Mouse (Mus musculus) CH12.LX (cell line): ENCODE measurements at regions not wholly inside any gene's neighbourhood (a gene's known extent, or its start where the extent isn't known, plus 50 kb on each side); places are given as distances from the start of the nearest gene placed in this dataset.

ENCODE experiments used
- DNase-seq: peaks from one replicate; pipeline ENCODE4 v3.0.0-alpha.2; 2013; ENCODE audit errors: extremely low read depth
- H3K27ac ChIP-seq: 2 replicates; pipeline ENCODE4 v1.5.1; 2012; ENCODE audit warnings: low read depth, mild to moderate bottlenecking, control low read depth, moderate library complexity; ENCODE audit not compliant: insufficient read depth
- H3K27me3 ChIP-seq: replicated peaks from 2 replicates; pipeline ENCODE3; 2012; ENCODE audit warnings: inconsistent platforms
- H3K36me3 ChIP-seq, 2 experiments: replicated peaks in 1 of 2; 2 replicates each; pipeline versions ENCODE3 to v1.6.1; 2012; ENCODE audit warnings: inconsistent platforms in 1 of 2, low read length in 1 of 2, mild to moderate bottlenecking in 1 of 2, mixed read lengths in 1 of 2, moderate library complexity in 1 of 2; ENCODE audit not compliant: control insufficient read depth in 1 of 2, insufficient read depth in 1 of 2
- H3K4me1 ChIP-seq, 2 experiments: 2 replicates each; pipeline ENCODE4 v1.6.1; 2012; ENCODE audit warnings: inconsistent platforms in 1 of 2, moderate library complexity in 1 of 2; ENCODE audit not compliant: insufficient read depth in 2 of 2, control insufficient read depth in 1 of 2
- H3K4me2 ChIP-seq: 2 replicates; pipeline ENCODE4 v1.6.1; 2012; ENCODE audit warnings: low read depth, mild to moderate bottlenecking, control low read depth; ENCODE audit not compliant: poor library complexity, insufficient read depth, severe bottlenecking
- H3K4me3 ChIP-seq, 3 experiments: fragments of 150-350 bp in 1 of 3; sonication (generic) in 1 of 3; replicated peaks in 1 of 3; 2 replicates each; pipeline versions ENCODE3 to v1.5.1; 2011 to 2012; ENCODE audit warnings: low read depth in 2 of 3, low read length in 2 of 3, mild to moderate bottlenecking in 2 of 3, moderate library complexity in 2 of 3, control low read depth in 1 of 3, improper control_type of control experiment in 1 of 3, inconsistent platforms in 1 of 3, mixed read lengths in 1 of 3; ENCODE audit not compliant: poor library complexity in 1 of 3
- H3K79me2 ChIP-seq: replicated peaks from 2 replicates; pipeline ENCODE4 v1.6.1; 2012; ENCODE audit warnings: mild to moderate bottlenecking, moderate library complexity; ENCODE audit not compliant: control insufficient read depth, poor library complexity, insufficient read depth, severe bottlenecking; ENCODE audit errors: extremely low read depth
- H3K9ac ChIP-seq: 2 replicates; pipeline ENCODE4 v1.6.1; 2012; ENCODE audit warnings: low read depth, mild to moderate bottlenecking, control low read depth, moderate library complexity; ENCODE audit not compliant: insufficient read depth
- H3K9me3 ChIP-seq: replicated peaks from 2 replicates; pipeline ENCODE3; 2012; ENCODE audit warnings: low read length, inconsistent platforms, mixed read lengths
- BHLHE40 ChIP-seq: IDR thresholded peaks from 2 replicates; pipeline ENCODE4 v1.6.1; 2011; ENCODE audit warnings: mild to moderate bottlenecking, low read depth, low read length, improper control_type of control experiment
- CHD1 ChIP-seq: IDR thresholded peaks from 2 replicates; pipeline ENCODE4 v1.6.1; 2012; ENCODE audit warnings: low read depth, low read length, improper control_type of control experiment, inconsistent platforms
- CHD2 ChIP-seq: IDR thresholded peaks from 2 replicates; pipeline ENCODE4 v1.6.1; 2011; ENCODE audit warnings: low read length, improper control_type of control experiment
- ELF1 ChIP-seq: IDR thresholded peaks from 2 replicates; pipeline ENCODE4 v1.6.1; 2014; ENCODE audit warnings: low read depth, mild to moderate bottlenecking, inconsistent platforms, low read length, improper control_type of control experiment
- EP300 ChIP-seq: IDR thresholded peaks from 2 replicates; pipeline ENCODE4 v1.6.1; 2011; ENCODE audit warnings: low read length, improper control_type of control experiment
- GABPA ChIP-seq: IDR thresholded peaks from 2 replicates; pipeline ENCODE4 v1.6.1; 2012; ENCODE audit warnings: low read depth, low read length, improper control_type of control experiment, inconsistent platforms; ENCODE audit not compliant: insufficient replicate concordance
- HCFC1 ChIP-seq: IDR thresholded peaks from 2 replicates; pipeline ENCODE4 v1.6.1; 2012; ENCODE audit warnings: low read depth, mild to moderate bottlenecking, inconsistent platforms, low read length, improper control_type of control experiment
- JUND ChIP-seq: conservative IDR thresholded peaks from 2 replicates; pipeline ENCODE4 v1.6.1; 2011; ENCODE audit warnings: low read depth, low read length, improper control_type of control experiment
- KAT2A ChIP-seq: IDR thresholded peaks from 2 replicates; pipeline ENCODE4 v1.6.1; 2012; ENCODE audit warnings: low read length, improper control_type of control experiment, inconsistent platforms; ENCODE audit not compliant: insufficient replicate concordance
- MAX ChIP-seq: IDR thresholded peaks from 2 replicates; pipeline ENCODE4 v1.6.1; 2011; ENCODE audit warnings: low read length, improper control_type of control experiment
- MAZ ChIP-seq: IDR thresholded peaks from 2 replicates; pipeline ENCODE4 v1.6.1; 2012; ENCODE audit warnings: low read depth, mild to moderate bottlenecking, inconsistent platforms, low read length, improper control_type of control experiment, moderate library complexity
- MEF2A ChIP-seq: IDR thresholded peaks from 2 replicates; pipeline ENCODE4 v1.6.1; 2014; ENCODE audit warnings: low read depth, mild to moderate bottlenecking, inconsistent platforms, low read length, improper control_type of control experiment, borderline replicate concordance
- MXI1 ChIP-seq: IDR thresholded peaks from 2 replicates; pipeline ENCODE4 v1.6.1; 2011; ENCODE audit warnings: mild to moderate bottlenecking, low read depth, low read length, improper control_type of control experiment
- MYC ChIP-seq: IDR thresholded peaks from 2 replicates; pipeline ENCODE4 v1.6.1; 2011; ENCODE audit warnings: low read depth, mild to moderate bottlenecking, improper control_type of control experiment, low read length
- NELFE ChIP-seq: IDR thresholded peaks from 2 replicates; pipeline ENCODE4 v1.6.1; 2011; ENCODE audit warnings: low read depth, low read length, improper control_type of control experiment
- POLR2A ChIP-seq: IDR thresholded peaks from 2 replicates; pipeline ENCODE4 v1.6.1; 2011; ENCODE audit warnings: low read depth, mild to moderate bottlenecking, improper control_type of control experiment, low read length
- RAD21 ChIP-seq: IDR thresholded peaks from 2 replicates; pipeline ENCODE4 v1.6.1; 2011; ENCODE audit warnings: low read depth, mild to moderate bottlenecking, low read length, improper control_type of control experiment, moderate library complexity
- RCOR1 ChIP-seq: conservative IDR thresholded peaks from 2 replicates; pipeline ENCODE4 v1.6.1; 2012; ENCODE audit warnings: low read depth, mild to moderate bottlenecking, inconsistent platforms, low read length, improper control_type of control experiment
- SIN3A ChIP-seq: IDR thresholded peaks from 2 replicates; pipeline ENCODE4 v1.6.1; 2012; ENCODE audit warnings: low read length, improper control_type of control experiment, inconsistent platforms
- TBP ChIP-seq: conservative IDR thresholded peaks from 2 replicates; pipeline ENCODE4 v1.6.1; 2011; ENCODE audit warnings: low read depth, low read length, improper control_type of control experiment
- UBTF ChIP-seq: IDR thresholded peaks from 2 replicates; pipeline ENCODE4 v1.6.1; 2012; ENCODE audit warnings: low read depth, mild to moderate bottlenecking, inconsistent platforms, low read length, improper control_type of control experiment, moderate library complexity
- USF1 ChIP-seq: IDR thresholded peaks from 2 replicates; pipeline ENCODE4 v1.6.1; 2014; ENCODE audit warnings: low read depth, mild to moderate bottlenecking, inconsistent platforms, low read length, improper control_type of control experiment
- USF2 ChIP-seq: conservative IDR thresholded peaks from 2 replicates; pipeline ENCODE4 v1.6.1; 2011; ENCODE audit warnings: low read depth, low read length, improper control_type of control experiment
- ZKSCAN1 ChIP-seq: IDR thresholded peaks from 2 replicates; pipeline ENCODE4 v1.6.1; 2012; ENCODE audit warnings: low read depth, inconsistent platforms, low read length, improper control_type of control experiment, borderline replicate concordance
- ZNF384 ChIP-seq: IDR thresholded peaks from 2 replicates; pipeline ENCODE4 v1.6.1; 2012; ENCODE audit warnings: low read depth, low read length, improper control_type of control experiment, inconsistent platforms
- dilution Hi-C: fragments of 300-500 bp; cut with MboI; formaldehyde crosslinking; loops from 2 replicates; pipeline ENCODE4 v1.14.3; 2020; ENCODE audit warnings: low sequenced_read_pairs; ENCODE audit not compliant: extremely low pct_unique_long_range_greater_than_20kb, extremely low pct_ligation_motif_present
- in situ Hi-C: fragments of 300-500 bp; cut with MboI; formaldehyde crosslinking; loops from 3 replicates; pipeline ENCODE4 v1.14.3; 2019; ENCODE audit warnings: low sequenced_read_pairs, low pct_ligation_motif_present, low pct_unique_long_range_greater_than_20kb, mixed read lengths

DNA sequence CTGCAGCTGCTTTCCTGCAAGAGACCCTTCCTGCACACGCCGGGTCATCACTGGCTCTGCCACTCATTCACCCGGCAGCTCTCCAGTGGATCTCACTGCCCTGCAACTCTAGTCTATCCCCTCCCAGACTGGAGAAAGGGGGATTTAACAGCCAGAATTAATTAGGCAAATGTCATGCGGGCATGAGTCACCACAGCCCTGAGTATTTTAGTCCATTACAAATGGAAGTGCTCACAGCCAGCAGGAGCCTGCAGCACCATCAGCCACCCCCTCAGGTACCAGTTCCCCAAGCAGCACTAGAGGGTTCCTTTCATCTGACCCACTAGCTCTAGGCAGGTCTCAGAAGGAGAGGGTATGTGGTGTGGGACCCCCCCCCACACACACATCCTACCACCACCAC, 91.7 kb downstream of the Zfp648 start:
- no peak overlapping the region for H3K27ac ChIP-seq
- in situ Hi-C loops (loop anchor here (25.0 kb wide), 1 partner anchor 920 kb away; no protein-coding TSS in a partner anchor), dilution Hi-C loops (no loop called here)
- peaks cover 2 to 6% of the 10 kb centered on the region in 2 experiments; a peak in 1 of 4 replicates for H3K4me1 ChIP-seq
- H3K9ac ChIP-seq = no peak overlapping the region
- no peaks in the 10 kb centered on the region for H3K9me3 ChIP-seq
- no peaks in the 10 kb centered on the region for H3K36me3 ChIP-seq
- no peaks in the 10 kb centered on the region for H3K27me3 ChIP-seq
- peak; percentile 1 for DNase-seq
- TF ChIP-seq NELFE (no peak), RAD21 (no peak), GABPA (no peak), MXI1 (no peak), BHLHE40 (no peak), SIN3A (no peak), CHD2 (no peak), RCOR1 (no peak), ZKSCAN1 (no peak), MEF2A (no peak), ELF1 (no peak), UBTF (no peak), KAT2A (no peak), ZNF384 (no peak), HCFC1 (no peak), JUND (no peak), TBP (no peak), CHD1 (no peak), MAZ (no peak), EP300 (no peak)
- no peak overlapping the region for H3K4me3 ChIP-seq
- no peaks in the 10 kb centered on the region for H3K79me2 ChIP-seq
- H3K4me2 ChIP-seq = no peak overlapping the region

DNA sequence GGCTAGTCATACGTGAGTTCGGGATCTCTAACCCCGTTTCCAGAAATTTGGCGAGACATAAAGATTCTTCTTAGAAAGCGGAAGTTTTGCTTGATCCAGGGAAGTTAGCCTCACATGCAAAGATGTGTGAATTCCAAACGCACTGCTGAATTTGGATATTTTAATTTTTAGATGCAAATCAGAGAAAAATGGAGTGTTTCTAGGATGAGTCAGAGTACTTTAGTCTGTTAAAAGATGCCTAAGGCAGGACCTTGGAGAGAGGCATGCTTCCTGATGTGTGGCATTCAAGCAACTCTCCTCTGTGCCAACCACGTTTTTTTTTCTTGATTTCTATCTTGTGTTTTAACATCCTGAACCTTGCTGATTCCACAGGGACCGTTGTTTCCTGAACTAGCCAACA, 95.1 kb downstream of the Zfp648 start:
- dilution Hi-C loops (no loop called here), in situ Hi-C loops (loop anchor here (25.0 kb wide), 1 partner anchor 916 kb away; no protein-coding TSS in a partner anchor)
- Histone ChIP-seq H3K4me1 (peaks cover 2 to 6% of the 10 kb centered on the region in 2 experiments; a peak in 1 of 4 replicates), H3K27me3 (no peaks in the 10 kb centered on the region), H3K36me3 (no peaks in the 10 kb centered on the region), H3K9ac (no peak overlapping the region), H3K79me2 (no peaks in the 10 kb centered on the region), H3K9me3 (no peaks in the 10 kb centered on the region), H3K4me3 (no peak overlapping the region), H3K27ac (no peak overlapping the region), H3K4me2 (no peak overlapping the region)
- no peak for TF ChIP-seq MYC
- TF ChIP-seq MAZ = no peak
- no peak for TF ChIP-seq USF1
- no peak for TF ChIP-seq HCFC1
- no peak for TF ChIP-seq USF2
- no peak for TF ChIP-seq POLR2A
- TF ChIP-seq KAT2A = no peak
- no peak for TF ChIP-seq BHLHE40
- no peak for TF ChIP-seq UBTF
- TF ChIP-seq RAD21 = no peak
- no peak for TF ChIP-seq CHD1
- no peak for TF ChIP-seq JUND
- no peak for TF ChIP-seq EP300
- no peak for TF ChIP-seq MAX
- no peak for TF ChIP-seq GABPA
- peak; percentile 2 for DNase-seq
